Mouse (Mus musculus): Measurements from ENCODE around the gene Dnajb12. TPM values are rescaled to one million over a fixed set of nuclear protein-coding genes. Genes with fewer than 3 reads are reported as not detected.

The Dnajb12 gene
- polyA plus RNA-seq, 1 experiment, result 68.2 TPM

- no peaks in the 10 kb centered on the region for H3K27me3 ChIP-seq (replicated peaks)
- H3K4me3 ChIP-seq (replicated peaks), result peak overlapping the region; percentile 31
- peaks cover 91% of the 10 kb centered on the region for H3K36me3 ChIP-seq (replicated peaks; ENCODE audit: low read length)
- H3K4me1 ChIP-seq, result peaks cover 95% of the 10 kb centered on the region
- TF ChIP-seq FLI1 (IDR thresholded peaks at IDR 0.05; ENCODE audit: low read length) (no peak), GATA1 (IDR thresholded peaks at IDR 0.05; ENCODE audit: borderline replicate concordance, low read length) (no peak)
- no peaks in the 10 kb centered on the region for H3K9me3 ChIP-seq
These were observed 15.2 kb downstream of the Dnajb12 start for GRCm38 (mm10) chr10:59894251-59895160.

- peaks cover 95% of the 10 kb centered on the region for H3K4me1 ChIP-seq
- peak overlapping the region; percentile 29 for H3K4me3 ChIP-seq (replicated peaks)
- H3K27me3 ChIP-seq (replicated peaks), result no peaks in the 10 kb centered on the region
- no peak for TF ChIP-seq FLI1 (IDR thresholded peaks at IDR 0.05; ENCODE audit: low read length)
- no peak for TF ChIP-seq GATA1 (IDR thresholded peaks at IDR 0.05; ENCODE audit: borderline replicate concordance, low read length)
- peaks cover 80% of the 10 kb centered on the region for H3K36me3 ChIP-seq (replicated peaks; ENCODE audit: low read length)
- no peaks in the 10 kb centered on the region for H3K9me3 ChIP-seq
These were observed 16.3 kb downstream of the Dnajb12 start for GRCm38 (mm10) chr10:59895460-59896186.

- Histone ChIP-seq H3K27me3 (replicated peaks) (no peaks in the 10 kb centered on the region), H3K36me3 (replicated peaks; ENCODE audit: low read length) (peaks cover 74% of the 10 kb centered on the region), H3K9me3 (no peaks in the 10 kb centered on the region), H3K4me3 (replicated peaks) (peak overlapping the region; percentile 81), H3K4me1 (peaks cover 99% of the 10 kb centered on the region)
- TF ChIP-seq GATA1 (IDR thresholded peaks at IDR 0.05; ENCODE audit: borderline replicate concordance, low read length), result no peak
- TF ChIP-seq FLI1 (IDR thresholded peaks at IDR 0.05; ENCODE audit: low read length), result no peak
These were observed 16.9 kb downstream of the Dnajb12 start for GRCm38 (mm10) chr10:59896211-59896610.

- TF ChIP-seq GATA1 (IDR thresholded peaks at IDR 0.05; ENCODE audit: borderline replicate concordance, low read length) (no peak), FLI1 (IDR thresholded peaks at IDR 0.05; ENCODE audit: low read length) (peak; percentile 71)
- Histone ChIP-seq H3K4me1 (peaks cover 100% of the 10 kb centered on the region), H3K36me3 (replicated peaks; ENCODE audit: low read length) (peaks cover 68% of the 10 kb centered on the region), H3K4me3 (replicated peaks) (peak overlapping the region; percentile 83), H3K9me3 (no peaks in the 10 kb centered on the region), H3K27me3 (replicated peaks) (no peaks in the 10 kb centered on the region)
These were observed 17.6 kb downstream of the Dnajb12 start for GRCm38 (mm10) chr10:59896911-59897331.

- Histone ChIP-seq H3K4me1 (peaks cover 100% of the 10 kb centered on the region), H3K36me3 (replicated peaks; ENCODE audit: low read length) (peaks cover 64% of the 10 kb centered on the region), H3K4me3 (replicated peaks) (peak overlapping the region; percentile 69)
These were observed 18.2 kb downstream of the Dnajb12 start for GRCm38 (mm10) chr10:59897511-59897910.

GRCm38 (mm10) chr10:59898180-59898778 is 18.9 kb downstream of the Dnajb12 start:
- Histone ChIP-seq H3K36me3 (replicated peaks; ENCODE audit: low read length) (peaks cover 56% of the 10 kb centered on the region), H3K9me3 (no peaks in the 10 kb centered on the region), H3K27me3 (replicated peaks) (no peaks in the 10 kb centered on the region), H3K4me3 (replicated peaks) (peak overlapping the region; percentile 21), H3K4me1 (peaks cover 100% of the 10 kb centered on the region)
- TF ChIP-seq FLI1 (IDR thresholded peaks at IDR 0.05; ENCODE audit: low read length), result no peak
- TF ChIP-seq GATA1 (IDR thresholded peaks at IDR 0.05; ENCODE audit: borderline replicate concordance, low read length), result no peak

More at GRCm38 (mm10) chr10:59897511-59897910, 18.2 kb downstream of the Dnajb12 start:
- no peaks in the 10 kb centered on the region for H3K27me3 ChIP-seq (replicated peaks)
- TF ChIP-seq FLI1 (IDR thresholded peaks at IDR 0.05; ENCODE audit: low read length) (no peak), GATA1 (IDR thresholded peaks at IDR 0.05; ENCODE audit: borderline replicate concordance, low read length) (no peak)
- H3K9me3 ChIP-seq, result no peaks in the 10 kb centered on the region

GRCm38 (mm10) chr10:59898935-59899334 is 19.6 kb downstream of the Dnajb12 start:
- Histone ChIP-seq H3K4me3 (replicated peaks) (peak overlapping the region; percentile 88), H3K36me3 (replicated peaks; ENCODE audit: low read length) (peaks cover 50% of the 10 kb centered on the region), H3K4me1 (peaks cover 100% of the 10 kb centered on the region), H3K9me3 (no peaks in the 10 kb centered on the region), H3K27me3 (replicated peaks) (no peaks in the 10 kb centered on the region)
- no peak for TF ChIP-seq FLI1 (IDR thresholded peaks at IDR 0.05; ENCODE audit: low read length)
- no peak for TF ChIP-seq GATA1 (IDR thresholded peaks at IDR 0.05; ENCODE audit: borderline replicate concordance, low read length)

- H3K36me3 ChIP-seq (replicated peaks; ENCODE audit: low read length), result peaks cover 44% of the 10 kb centered on the region
- H3K9me3 ChIP-seq, result no peaks in the 10 kb centered on the region
- peaks cover 98% of the 10 kb centered on the region for H3K4me1 ChIP-seq
- peak overlapping the region; percentile 88 for H3K4me3 ChIP-seq (replicated peaks)
- H3K27me3 ChIP-seq (replicated peaks), result no peaks in the 10 kb centered on the region
- no peak for TF ChIP-seq FLI1 (IDR thresholded peaks at IDR 0.05; ENCODE audit: low read length)
- no peak for TF ChIP-seq GATA1 (IDR thresholded peaks at IDR 0.05; ENCODE audit: borderline replicate concordance, low read length)
These were observed 20.2 kb downstream of the Dnajb12 start for GRCm38 (mm10) chr10:59899341-59900173.

- peak overlapping the region; percentile 88 for H3K4me3 ChIP-seq (replicated peaks)
- TF ChIP-seq FLI1 (IDR thresholded peaks at IDR 0.05; ENCODE audit: low read length), result no peak
- TF ChIP-seq GATA1 (IDR thresholded peaks at IDR 0.05; ENCODE audit: borderline replicate concordance, low read length), result no peak
- peaks cover 92% of the 10 kb centered on the region for H3K4me1 ChIP-seq
These were observed 20.7 kb downstream of the Dnajb12 start for GRCm38 (mm10) chr10:59900174-59900435.

More at GRCm38 (mm10) chr10:59900174-59900435, 20.7 kb downstream of the Dnajb12 start:
- Histone ChIP-seq H3K36me3 (replicated peaks; ENCODE audit: low read length) (peaks cover 38% of the 10 kb centered on the region), H3K9me3 (no peaks in the 10 kb centered on the region), H3K27me3 (replicated peaks) (no peaks in the 10 kb centered on the region)

All from megakaryocyte, embryonic 14.5 days (primary cell).